Mouse (Mus musculus): ENCODE results near the gene Dpep2nb. TPM values are rescaled to one million over a fixed set of nuclear protein-coding genes. Genes with fewer than 3 reads are reported as not detected.

Gene Dpep2nb
- not detected in 4 replicates for total RNA-seq (2023; ENCODE audit: inconsistent age)

GRCm38 (mm10) chr8:106005875-106006274 is at the start of gene Dpep2nb:
Dpep2nb (minus strand) TSS chr8:106005975.

DNA sequence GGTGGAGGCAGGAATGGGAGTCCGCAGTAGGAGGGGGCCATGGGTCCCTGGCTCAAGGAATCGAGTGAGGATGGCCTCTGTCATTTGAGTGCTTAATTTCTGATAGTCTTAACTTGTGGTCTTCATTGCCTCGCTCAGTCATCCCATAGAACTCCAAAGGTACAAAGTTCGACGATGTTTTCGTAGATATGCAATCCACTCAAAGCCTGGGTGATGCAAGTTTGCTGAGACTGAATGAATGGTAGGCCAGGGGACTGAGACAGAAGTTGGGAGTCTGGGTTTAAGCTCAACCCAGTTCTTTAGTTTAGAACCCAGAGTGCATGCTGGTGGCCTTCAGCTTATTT is 5.8 kb upstream of the Dpep2nb start, which contains the start of gene Ddx28:
Ddx28 (minus strand) TSS at position 240 of the 344 bp plus-strand sequence.

DNA sequence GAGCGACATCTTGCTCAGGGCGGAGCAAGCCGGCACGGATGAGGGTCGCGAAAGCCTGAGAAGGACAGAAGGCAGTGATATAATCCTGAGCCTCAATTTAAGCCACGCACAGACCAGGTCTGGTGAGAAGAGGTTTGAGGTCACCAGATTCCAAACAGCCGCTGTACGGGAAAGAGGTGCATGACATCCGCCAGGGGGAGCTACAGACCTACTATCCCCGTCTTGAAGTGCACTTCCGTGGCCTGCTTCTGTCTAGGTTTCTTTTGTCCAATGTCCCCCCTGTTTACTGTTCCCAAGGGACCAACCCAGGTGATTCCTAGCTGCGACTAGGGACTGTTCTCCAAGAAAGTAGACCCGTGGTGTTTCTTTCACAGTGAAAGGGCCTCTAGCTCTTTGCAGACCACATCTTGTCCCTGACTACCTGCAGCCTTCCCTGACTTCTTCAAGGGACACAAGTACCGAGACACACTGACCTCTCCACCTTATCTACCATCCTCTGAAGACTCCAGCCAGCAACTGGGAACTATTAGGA is 14.9 kb downstream of the Dpep2nb start, which contains the start of gene Dus2:
Dus2 (plus strand) TSS at position 482 of the 532 bp plus-strand sequence.

GRCm38 (mm10) chr8:105979325-105979724 is 26.4 kb downstream of the Dpep2nb start, which contains the start of gene Dpep3:
Dpep3 (minus strand) TSS chr8:105979429.

DNA sequence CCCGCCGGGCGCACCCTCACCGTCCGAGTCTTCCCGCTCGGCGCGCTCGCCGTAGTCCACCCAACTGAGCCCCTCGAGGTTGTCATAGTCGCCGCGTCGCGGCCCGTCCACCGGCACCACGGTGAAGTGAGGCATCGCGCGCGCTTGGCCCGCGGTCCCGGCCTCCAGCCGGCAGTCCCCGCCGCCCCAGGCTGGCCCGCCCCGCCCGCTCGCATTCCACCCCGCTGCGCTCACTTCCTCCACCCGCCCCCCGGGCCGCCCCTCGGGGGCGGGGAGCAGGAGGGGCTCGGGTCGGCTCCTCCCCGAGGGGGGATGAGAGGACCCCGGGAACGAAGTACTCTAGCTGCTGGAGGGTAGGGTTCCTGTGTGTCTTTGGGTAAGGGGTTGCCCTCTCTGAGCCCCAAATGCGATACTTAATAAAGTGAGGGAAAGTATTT is 39.9 kb downstream of the Dpep2nb start, which contains the start of gene Slc12a4:
Slc12a4 (minus strand) TSS at position 193 of the 437 bp plus-strand sequence.

Other genes starting within 250 kb of the Dpep2nb start
- gene Gfod2, start 247.3 kb downstream of the Dpep2nb start, total RNA-seq (2023; ENCODE audit: inconsistent age), result 0.80 to 3.7 TPM (median 2.0 TPM) in 4 replicates
- 33.7 to 40.7 TPM (median 34.1 TPM) in 4 replicates for gene Ranbp10, start 178.6 kb downstream of the Dpep2nb start, total RNA-seq (2023; ENCODE audit: inconsistent age)
- gene Tsnaxip1, start 178.2 kb downstream of the Dpep2nb start, total RNA-seq (2023; ENCODE audit: inconsistent age), result 1.1 to 1.6 TPM (median 1.3 TPM) in 3 of 4 replicates, not detected in the other
- gene Cenpt, start 152.7 kb downstream of the Dpep2nb start, total RNA-seq (2023; ENCODE audit: inconsistent age), result 16.0 to 21.7 TPM (median 18.8 TPM) in 4 replicates
- gene Thap11, start 150.8 kb downstream of the Dpep2nb start, total RNA-seq (2023; ENCODE audit: inconsistent age), result 14.8 to 18.3 TPM (median 15.5 TPM) in 4 replicates
- 3.8 to 36.5 TPM (median 24.9 TPM) in 4 replicates for gene Nutf2, start 145.4 kb downstream of the Dpep2nb start, total RNA-seq (2023; ENCODE audit: inconsistent age)
- gene Edc4, start 125.1 kb downstream of the Dpep2nb start, total RNA-seq (2023; ENCODE audit: inconsistent age), result 74.7 to 93.2 TPM (median 78.6 TPM) in 4 replicates
- gene Nrn1l, start 112.4 kb downstream of the Dpep2nb start, total RNA-seq (2023; ENCODE audit: inconsistent age), result 0.97 to 2.0 TPM (median 1.5 TPM) in 4 replicates
- 23.9 to 26.9 TPM (median 25.8 TPM) in 4 replicates for gene Pskh1, start 105.5 kb downstream of the Dpep2nb start, total RNA-seq (2023; ENCODE audit: inconsistent age)
- 2.1 to 5.5 TPM (median 3.4 TPM) in 4 replicates for gene Ctrl, start 72.1 kb downstream of the Dpep2nb start, total RNA-seq (2023; ENCODE audit: inconsistent age)
- 123 to 171 TPM (median 149 TPM) in 4 replicates for gene Psmb10, start 67.5 kb downstream of the Dpep2nb start, total RNA-seq (2023; ENCODE audit: inconsistent age)
- 0.39 to 0.51 TPM in 2 of 4 replicates, not detected in the others for gene Lcat, start 62.6 kb downstream of the Dpep2nb start, total RNA-seq (2023; ENCODE audit: inconsistent age)
- gene Slc12a4, start 39.9 kb downstream of the Dpep2nb start, total RNA-seq (2023; ENCODE audit: inconsistent age), result 10.4 to 17.1 TPM (median 12.3 TPM) in 4 replicates
- gene Dpep3, start 26.5 kb downstream of the Dpep2nb start, total RNA-seq (2023; ENCODE audit: inconsistent age), result not detected in 4 replicates
- 30.7 to 40.1 TPM (median 34.2 TPM) in 4 replicates for gene Dus2, start 14.6 kb downstream of the Dpep2nb start, total RNA-seq (2023; ENCODE audit: inconsistent age)
- gene Ddx28, start 5.9 kb upstream of the Dpep2nb start, total RNA-seq (2023; ENCODE audit: inconsistent age), result 7.0 to 8.3 TPM (median 7.8 TPM) in 4 replicates
- 166 to 190 TPM (median 187 TPM) in 4 replicates for gene Nfatc3, start 52.9 kb upstream of the Dpep2nb start, total RNA-seq (2023; ENCODE audit: inconsistent age)
- not detected in 4 replicates for gene Esrp2, start 131.0 kb upstream of the Dpep2nb start, total RNA-seq (2023; ENCODE audit: inconsistent age)
- 8.8 to 11.3 TPM (median 9.7 TPM) in 4 replicates for gene Pla2g15, start 144.4 kb upstream of the Dpep2nb start, total RNA-seq (2023; ENCODE audit: inconsistent age)
- gene Slc7a6, start 162.9 kb upstream of the Dpep2nb start, total RNA-seq (2023; ENCODE audit: inconsistent age), result 29.1 to 35.1 TPM (median 30.3 TPM) in 4 replicates
- 59.9 to 68.4 TPM (median 63.9 TPM) in 4 replicates for gene Slc7a6os, start 205.0 kb upstream of the Dpep2nb start, total RNA-seq (2023; ENCODE audit: inconsistent age)
- gene Prmt7, start 205.0 kb upstream of the Dpep2nb start, total RNA-seq (2023; ENCODE audit: inconsistent age), result 32.3 to 40.1 TPM (median 35.3 TPM) in 4 replicates

Data from B cell, adult (primary cell).